Mouse (Mus musculus) adrenal gland, adult 2 months (tissue): ENCODE results near the gene Fam107b. TPM values are rescaled to one million over a fixed set of nuclear protein-coding genes. Genes with fewer than 3 reads are reported as not detected.

Experiments
- DNase-seq: peaks from one replicate; pipeline ENCODE4 v3.0.0; 2021
- polyA plus RNA-seq: library from polyadenylated mRNA; depleted of rRNA; stranded (reverse); fragments of >200 nt; gene quantifications from 2 replicates; pipeline ENCODE4 v1.2.3, GENCODE M21; 2012
- total RNA-seq, 2 experiments: library from RNA; stranded (reverse); gene quantifications; 2 replicates each; pipeline ENCODE4 v1.2.3; 2021

Gene Fam107b
- total and polyA plus RNA-seq, 3 experiments = 3.5 to 17.4 (median 16.1) TPM

GRCm38 (mm10) chr2:3608868-3609854 is 38.9 kb downstream of the Fam107b start:
- no peak for DNase-seq

GRCm38 (mm10) chr2:3618446-3618845 is 48.2 kb downstream of the Fam107b start:
- DNase-seq = no peak

- no peak for DNase-seq
Observed at GRCm38 (mm10) chr2:3621568-3621967, 51.3 kb downstream of the Fam107b start.

GRCm38 (mm10) chr2:3622158-3622557 is 51.9 kb downstream of the Fam107b start:
- DNase-seq = no peak

- DNase-seq = no peak
Observed at GRCm38 (mm10) chr2:3623207-3623980, 53.1 kb downstream of the Fam107b start.

GRCm38 (mm10) chr2:3623981-3624584 is 53.8 kb downstream of the Fam107b start:
- DNase-seq = no peak

- no peak for DNase-seq
Observed at GRCm38 (mm10) chr2:3629096-3629495, 58.8 kb downstream of the Fam107b start.

GRCm38 (mm10) chr2:3629741-3630140 is 59.5 kb downstream of the Fam107b start:
- DNase-seq = no peak

GRCm38 (mm10) chr2:3630769-3631477 is 60.6 kb downstream of the Fam107b start:
- DNase-seq = no peak

GRCm38 (mm10) chr2:3633137-3633536 is 62.8 kb downstream of the Fam107b start:
- peak; percentile 20 for DNase-seq

- DNase-seq = no peak
Observed at GRCm38 (mm10) chr2:3636771-3637170, 66.5 kb downstream of the Fam107b start.

- peak; percentile 13 for DNase-seq
Observed at GRCm38 (mm10) chr2:3641001-3641770, 70.9 kb downstream of the Fam107b start.

GRCm38 (mm10) chr2:3642949-3643348 is 72.7 kb downstream of the Fam107b start:
- DNase-seq = no peak

- no peak for DNase-seq
Observed at GRCm38 (mm10) chr2:3645741-3646140, 75.5 kb downstream of the Fam107b start.

GRCm38 (mm10) chr2:3649171-3649570 is 78.9 kb downstream of the Fam107b start:
- no peak for DNase-seq

- no peak for DNase-seq
Observed at GRCm38 (mm10) chr2:3654606-3655005, 84.3 kb downstream of the Fam107b start.

GRCm38 (mm10) chr2:3656091-3656490 is 85.8 kb downstream of the Fam107b start:
- no peak for DNase-seq

- DNase-seq = no peak
Observed at GRCm38 (mm10) chr2:3656834-3657233, 86.5 kb downstream of the Fam107b start.

- no peak for DNase-seq
Observed at GRCm38 (mm10) chr2:3657376-3657775, 87.1 kb downstream of the Fam107b start.

GRCm38 (mm10) chr2:3657811-3658730 is 87.8 kb downstream of the Fam107b start:
- DNase-seq = peak; percentile 23
